Mouse (Mus musculus): ENCODE results near the gene Rad9a. TPM values are rescaled to one million over a fixed set of nuclear protein-coding genes. Genes with fewer than 3 reads are reported as not detected.

Rad9a gene
- polyA plus RNA-seq, 1 experiment, result 16.7 TPM

DNA sequence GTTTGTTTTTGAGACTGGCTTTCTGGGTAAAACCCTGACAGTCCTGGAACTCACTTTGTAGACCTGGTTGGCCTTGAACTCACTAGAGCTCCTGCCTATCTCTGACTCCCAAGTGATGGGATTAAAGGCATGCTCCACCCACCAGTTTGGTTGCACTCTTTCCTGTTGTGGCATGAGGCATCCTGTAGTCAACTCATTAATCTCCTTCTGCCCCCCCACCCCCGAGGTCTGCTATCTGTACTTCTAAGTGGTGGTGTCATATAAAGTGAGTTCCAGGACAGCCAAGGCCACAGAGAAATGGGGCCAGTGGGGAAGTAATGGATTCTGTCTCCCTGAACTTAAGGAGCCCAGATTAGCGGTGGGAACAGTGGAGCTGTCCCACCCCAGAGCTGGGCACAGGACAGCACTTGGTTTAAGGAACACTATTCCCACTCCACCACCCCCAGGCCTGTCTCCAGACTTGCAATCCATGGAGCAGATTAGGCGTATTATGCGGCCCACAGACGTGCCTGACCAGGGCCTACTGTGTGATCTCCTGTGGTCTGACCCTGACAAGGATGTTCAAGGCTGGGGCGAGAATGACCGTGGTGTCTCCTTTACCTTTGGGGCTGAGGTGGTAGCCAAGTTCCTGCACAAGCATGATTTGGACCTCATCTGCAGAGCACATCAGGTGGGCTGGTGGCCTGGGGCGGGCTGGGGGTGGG is 7.3 kb downstream of the Rad9a start:
- Histone ChIP-seq H3K4me3 (no peak overlapping the region), H3K79me2 (ENCODE audit: control insufficient read depth, insufficient read depth) (peaks cover 18% of the 10 kb centered on the region), H3K4me2 (ENCODE audit: low read depth) (peak overlapping the region; percentile 99), H3ac (ENCODE audit: control insufficient read depth, insufficient read length) (no peak overlapping the region), H3K36me3 (ENCODE audit: control insufficient read depth, insufficient read depth) (peaks cover 23% of the 10 kb centered on the region), H3K27me3 (ENCODE audit: control insufficient read depth, insufficient read depth, insufficient read length) (no peaks in the 10 kb centered on the region)
- TF ChIP-seq SRF (IDR thresholded peaks at IDR 0.05; ENCODE audit: control insufficient read depth, insufficient read length, low read depth) (no peak), CEBPB (IDR thresholded peaks at IDR 0.05; ENCODE audit: insufficient read depth, poor library complexity, severe bottlenecking) (no peak), POLR2A (IDR thresholded peaks at IDR 0.05; ENCODE audit: insufficient read length, low read depth) (peak; percentile 26), POLR2AphosphoS2 (IDR thresholded peaks at IDR 0.05; ENCODE audit: insufficient read length, low read depth) (peak; percentile 50)

DNA sequence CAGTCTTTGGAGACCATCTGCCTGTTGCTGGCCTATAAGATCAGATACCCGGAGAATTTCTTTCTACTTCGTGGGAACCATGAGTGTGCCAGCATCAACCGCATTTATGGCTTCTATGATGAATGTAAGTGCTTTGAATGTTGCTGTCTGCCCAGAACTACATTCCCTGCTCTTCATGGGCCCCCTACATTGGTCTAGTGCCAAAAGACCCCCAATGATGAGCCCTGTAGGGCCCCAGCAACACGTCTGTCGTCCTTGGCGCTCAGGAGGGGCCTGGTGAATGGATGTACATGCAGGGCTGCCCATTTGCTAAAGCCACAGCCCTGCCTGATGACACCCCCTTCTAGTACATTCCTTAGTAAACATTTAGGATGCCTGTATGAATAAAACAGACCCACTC is 8.3 kb downstream of the Rad9a start:
- Histone ChIP-seq H3K79me2 (ENCODE audit: control insufficient read depth, insufficient read depth) (peaks cover 18% of the 10 kb centered on the region), H3K36me3 (ENCODE audit: control insufficient read depth, insufficient read depth) (peaks cover 23% of the 10 kb centered on the region), H3K27me3 (ENCODE audit: control insufficient read depth, insufficient read depth, insufficient read length) (no peaks in the 10 kb centered on the region), H3ac (ENCODE audit: control insufficient read depth, insufficient read length) (peak overlapping the region; percentile 73), H3K4me3 (peak overlapping the region; percentile 94), H3K4me2 (ENCODE audit: low read depth) (peak overlapping the region; percentile 99)
- no peak for TF ChIP-seq MAX (IDR thresholded peaks at IDR 0.05; ENCODE audit: low read depth)
- no peak for TF ChIP-seq CEBPB (IDR thresholded peaks at IDR 0.05; ENCODE audit: insufficient read depth, poor library complexity, severe bottlenecking)

DNA sequence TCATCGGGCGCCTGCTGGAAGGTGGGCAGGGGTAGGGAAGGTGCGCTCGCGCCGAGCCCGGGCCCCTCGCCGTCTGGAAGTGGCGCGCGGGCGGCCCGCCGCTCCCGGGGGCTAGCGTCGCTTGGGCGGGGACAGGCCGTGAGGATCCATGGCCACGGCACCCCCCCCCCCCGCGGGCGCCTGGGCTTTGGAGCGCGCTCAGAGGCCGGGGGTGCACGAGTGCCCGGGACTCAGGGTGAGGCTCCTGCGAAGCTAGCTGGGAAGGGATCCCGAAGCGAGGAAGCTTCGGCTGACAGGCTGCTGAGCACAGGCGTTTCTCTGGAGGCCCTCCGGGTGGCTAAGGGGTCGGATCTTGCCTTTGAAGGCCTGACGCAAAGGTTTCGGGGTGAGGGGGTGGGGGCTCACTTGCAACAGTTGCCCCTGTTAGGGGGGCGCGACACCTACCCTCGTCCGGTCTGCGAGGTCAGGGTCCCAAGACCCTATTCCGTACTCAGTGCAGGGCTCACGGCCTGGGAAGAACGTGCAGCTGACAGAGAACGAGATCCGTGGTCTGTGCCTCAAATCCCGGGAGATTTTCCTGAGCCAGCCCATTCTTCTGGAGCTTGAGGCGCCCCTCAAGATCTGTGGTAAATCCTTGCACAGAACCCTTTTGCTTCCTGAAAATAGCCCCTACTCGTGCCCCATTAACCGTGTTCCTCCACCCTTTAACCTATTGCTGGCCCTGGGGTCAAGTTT is 9.0 kb downstream of the Rad9a start:
- no peaks in the 10 kb centered on the region for H3K27me3 ChIP-seq (ENCODE audit: control insufficient read depth, insufficient read depth, insufficient read length)
- peak overlapping the region; percentile 73 for H3ac ChIP-seq (ENCODE audit: control insufficient read depth, insufficient read length)
- H3K4me3 ChIP-seq, result peak overlapping the region; percentile 94
- H3K79me2 ChIP-seq (ENCODE audit: control insufficient read depth, insufficient read depth), result peaks cover 18% of the 10 kb centered on the region
- H3K36me3 ChIP-seq (ENCODE audit: control insufficient read depth, insufficient read depth), result peaks cover 21% of the 10 kb centered on the region
- TF ChIP-seq TCF12 (IDR thresholded peaks at IDR 0.05; ENCODE audit: insufficient read depth, poor library complexity, severe bottlenecking) (no peak), SRF (IDR thresholded peaks at IDR 0.05; ENCODE audit: control insufficient read depth, insufficient read length, low read depth) (no peak), MYOD1 (IDR thresholded peaks at IDR 0.05; ENCODE audit: control insufficient read depth in 1 of 3, insufficient read length in 2 of 3, low read depth in 2 of 3) (no peak)
- H3K4me2 ChIP-seq (ENCODE audit: low read depth), result peak overlapping the region; percentile 99

DNA sequence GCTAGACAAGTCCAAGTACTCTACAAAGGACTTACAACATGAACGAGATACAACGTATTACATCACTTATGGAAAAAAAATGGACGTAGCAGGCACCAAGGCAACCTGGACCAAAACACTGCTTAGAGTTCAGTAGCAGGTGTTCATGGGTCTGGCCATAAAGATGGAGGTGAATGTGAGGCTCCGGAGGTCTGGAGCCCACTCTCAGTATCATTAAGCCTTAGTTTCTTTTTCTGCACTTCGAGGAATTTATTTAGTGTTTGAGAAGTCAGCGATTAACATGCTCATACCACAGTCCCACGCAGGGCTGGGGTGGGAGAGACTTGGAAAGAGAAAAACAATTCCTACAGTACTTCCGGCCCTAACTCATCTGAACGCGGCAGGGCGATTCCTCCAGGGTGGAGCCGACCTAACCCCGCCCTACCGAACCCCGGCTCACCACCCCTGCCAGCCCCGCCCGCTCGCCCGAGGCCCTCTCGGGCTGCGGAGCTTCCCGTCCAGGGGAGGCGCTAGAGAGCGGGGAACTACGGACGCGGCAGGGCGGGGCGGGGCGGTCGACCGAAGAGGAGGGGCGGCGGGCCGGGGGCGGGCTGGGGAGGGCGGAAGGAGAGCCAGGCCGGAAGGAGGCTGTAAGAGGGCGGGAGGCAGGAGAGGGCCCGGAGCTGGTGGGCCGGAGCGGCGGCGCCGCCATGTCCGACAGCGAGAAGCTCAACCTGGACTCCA is 9.8 kb downstream of the Rad9a start, which contains the start of gene Ppp1ca:
Gene Ppp1ca (plus strand): TSS at position 538 of the 723 bp plus-strand sequence.
- Histone ChIP-seq H3K4me3 (peak within 1 kb of the TSS; percentile 94), H3K27me3 (ENCODE audit: control insufficient read depth, insufficient read depth, insufficient read length) (no peaks in the 10 kb centered on the region), H3ac (ENCODE audit: control insufficient read depth, insufficient read length) (peak within 1 kb of the TSS; percentile 73), H3K4me2 (ENCODE audit: low read depth) (peak within 1 kb of the TSS; percentile 99), H3K79me2 (ENCODE audit: control insufficient read depth, insufficient read depth) (peaks cover 18% of the 10 kb centered on the region), H3K36me3 (ENCODE audit: control insufficient read depth, insufficient read depth) (peaks cover 18% of the 10 kb centered on the region)
- TF ChIP-seq SRF (IDR thresholded peaks at IDR 0.05; ENCODE audit: control insufficient read depth, insufficient read length, low read depth), result no peak
- peak; percentile 91 for TF ChIP-seq POLR2AphosphoS2 (IDR thresholded peaks at IDR 0.05; ENCODE audit: insufficient read length, low read depth)
- no peak for TF ChIP-seq MYOG (IDR thresholded peaks at IDR 0.05; ENCODE audit: control insufficient read depth in 1 of 3, insufficient read depth in 1 of 3, insufficient read length in 2 of 3, low read depth in 2 of 3)
- no peak for TF ChIP-seq REST (IDR thresholded peaks at IDR 0.05; ENCODE audit: insufficient read depth, insufficient read length)
- peak; percentile 90 for TF ChIP-seq POLR2A (IDR thresholded peaks at IDR 0.05; ENCODE audit: insufficient read length, low read depth)
- TF ChIP-seq CEBPB (IDR thresholded peaks at IDR 0.05; ENCODE audit: insufficient read depth, poor library complexity, severe bottlenecking), result no peak
- no peak for TF ChIP-seq TCF12 (IDR thresholded peaks at IDR 0.05; ENCODE audit: insufficient read depth, poor library complexity, severe bottlenecking)
- TF ChIP-seq USF1 (IDR thresholded peaks at IDR 0.05; ENCODE audit: low read depth), result no peak
- TF ChIP-seq MAX (IDR thresholded peaks at IDR 0.05; ENCODE audit: low read depth), result no peak
- TF ChIP-seq MYOD1 (IDR thresholded peaks at IDR 0.05; ENCODE audit: control insufficient read depth in 1 of 3, insufficient read length in 2 of 3, low read depth in 2 of 3), result peak in 1 of 3 experiments; percentile 7
- TF ChIP-seq TCF3 (IDR thresholded peaks at IDR 0.05; ENCODE audit: insufficient read length, low read depth), result no peak
- TF ChIP-seq E2F4 (IDR thresholded peaks at IDR 0.05; ENCODE audit: insufficient read depth), result no peak

DNA sequence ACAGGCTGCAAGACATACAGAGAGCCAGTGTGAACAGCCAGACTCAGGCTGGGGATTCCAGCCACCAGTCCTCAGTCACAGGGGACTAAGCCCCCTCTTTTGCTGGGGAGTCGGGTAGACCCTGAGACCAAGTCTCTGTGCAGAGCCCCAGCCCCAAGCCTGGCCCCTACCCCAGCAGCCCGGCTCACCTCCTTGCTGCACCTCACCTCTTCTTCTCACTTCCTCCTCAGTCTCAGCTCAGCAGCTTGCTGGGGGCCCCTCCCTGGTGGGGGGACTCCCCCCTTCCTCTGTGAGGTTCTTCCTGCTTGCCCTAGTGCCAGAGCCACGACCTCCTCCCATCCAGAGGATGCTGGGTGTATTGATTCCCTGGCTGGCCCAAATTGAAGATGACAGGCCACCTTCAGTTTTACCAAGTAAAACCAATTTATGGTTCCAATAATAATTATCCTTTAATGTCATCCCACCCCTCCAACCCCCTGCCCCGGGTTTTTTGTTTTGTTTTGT is 10.6 kb downstream of the Rad9a start, which contains the start of gene Tbc1d10c:
Gene Tbc1d10c (minus strand): TSS at position 454 of the 504 bp plus-strand sequence.
- peaks cover 18% of the 10 kb centered on the region for H3K79me2 ChIP-seq (ENCODE audit: control insufficient read depth, insufficient read depth)
- peak within 1 kb of the TSS; percentile 94 for H3K4me3 ChIP-seq
- peak within 1 kb of the TSS; percentile 75 for H3K4me2 ChIP-seq (ENCODE audit: low read depth)
- H3K36me3 ChIP-seq (ENCODE audit: control insufficient read depth, insufficient read depth), result peaks cover 16% of the 10 kb centered on the region
- H3K27me3 ChIP-seq (ENCODE audit: control insufficient read depth, insufficient read depth, insufficient read length), result no peaks in the 10 kb centered on the region
- H3ac ChIP-seq (ENCODE audit: control insufficient read depth, insufficient read length), result peak within 1 kb of the TSS; percentile 73
- no peak for TF ChIP-seq USF1 (IDR thresholded peaks at IDR 0.05; ENCODE audit: low read depth)
- TF ChIP-seq TCF12 (IDR thresholded peaks at IDR 0.05; ENCODE audit: insufficient read depth, poor library complexity, severe bottlenecking), result no peak
- TF ChIP-seq MYOG (IDR thresholded peaks at IDR 0.05; ENCODE audit: control insufficient read depth in 1 of 3, insufficient read depth in 1 of 3, insufficient read length in 2 of 3, low read depth in 2 of 3), result no peak
- no peak for TF ChIP-seq E2F4 (IDR thresholded peaks at IDR 0.05; ENCODE audit: insufficient read depth)
- TF ChIP-seq MAX (IDR thresholded peaks at IDR 0.05; ENCODE audit: low read depth), result no peak
- TF ChIP-seq MYOD1 (IDR thresholded peaks at IDR 0.05; ENCODE audit: control insufficient read depth in 1 of 3, insufficient read length in 2 of 3, low read depth in 2 of 3), result no peak
- TF ChIP-seq CEBPB (IDR thresholded peaks at IDR 0.05; ENCODE audit: insufficient read depth, poor library complexity, severe bottlenecking), result no peak
- TF ChIP-seq POLR2AphosphoS2 (IDR thresholded peaks at IDR 0.05; ENCODE audit: insufficient read length, low read depth), result no peak
- TF ChIP-seq POLR2A (IDR thresholded peaks at IDR 0.05; ENCODE audit: insufficient read length, low read depth), result no peak
- TF ChIP-seq SRF (IDR thresholded peaks at IDR 0.05; ENCODE audit: control insufficient read depth, insufficient read length, low read depth), result no peak
